Mouse (Mus musculus): ENCODE measurements around the gene Dpf3.

Dpf3 gene

DNA sequence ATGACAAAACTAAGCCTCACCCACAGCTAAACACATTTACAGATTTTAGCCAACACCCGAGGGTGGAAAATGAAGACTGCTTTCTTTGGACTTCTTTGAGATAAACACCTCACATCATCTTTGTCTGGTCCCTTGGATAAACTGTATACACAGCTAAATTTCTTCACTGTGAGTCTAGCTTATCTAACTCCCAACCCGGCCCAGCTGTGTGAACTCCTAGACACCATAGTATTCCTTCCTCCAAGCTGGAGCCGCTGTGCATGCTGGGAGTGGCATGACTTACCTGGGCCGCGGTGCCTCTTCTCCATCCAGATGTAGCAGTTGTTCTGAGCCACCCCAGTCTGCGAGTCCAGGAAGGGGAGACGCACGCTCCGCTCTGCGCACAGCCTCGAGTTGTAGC lies 117.3 kb downstream of the Dpf3 start:
- no peak; the same call in 1 of the 2 replicates for TF ChIP-seq GATA4 (IDR thresholded peaks at IDR 0.05; ENCODE audit: insufficient replicate concordance, low read length)

DNA sequence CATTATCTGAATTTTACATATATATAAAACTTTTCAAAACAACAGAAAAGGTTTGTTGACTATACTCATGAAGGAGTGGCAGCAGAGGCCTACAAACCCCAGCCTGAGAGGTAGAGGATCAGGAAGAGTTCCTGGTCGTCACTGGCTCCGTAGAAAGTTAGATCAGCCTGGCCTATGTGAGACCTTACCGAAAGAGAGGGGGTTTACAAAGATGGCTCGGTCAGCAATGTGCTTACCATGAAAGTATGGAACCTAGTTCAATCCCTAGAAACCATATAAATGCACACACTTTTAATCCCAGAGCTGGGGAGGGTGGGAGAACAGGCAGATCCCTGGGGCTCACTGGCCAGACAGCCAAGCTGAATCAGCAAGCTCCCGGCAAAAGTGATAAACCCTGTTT lies 118.1 kb downstream of the Dpf3 start:
- TF ChIP-seq GATA4 (IDR thresholded peaks at IDR 0.05; ENCODE audit: insufficient replicate concordance, low read length): no peak

DNA sequence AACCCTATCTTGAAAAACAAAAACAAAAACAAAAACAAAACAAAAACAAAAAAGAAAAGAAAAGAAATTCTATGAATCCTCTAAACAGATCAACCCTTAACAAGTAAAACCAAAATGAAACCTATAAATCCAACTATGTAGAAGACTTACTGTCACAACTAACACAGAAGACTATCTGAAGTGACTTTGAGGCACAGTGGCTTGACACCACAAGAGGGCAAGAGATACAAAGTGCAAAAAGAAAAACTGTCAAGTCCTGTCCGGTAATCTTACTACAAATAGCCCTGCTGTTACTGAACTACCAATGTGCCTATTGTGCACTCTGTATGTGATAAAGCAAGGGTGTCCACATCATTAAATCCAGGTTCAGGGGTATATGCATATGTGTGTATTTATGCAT lies 120.0 kb downstream of the Dpf3 start:
- no peak for TF ChIP-seq GATA4 (IDR thresholded peaks at IDR 0.05; ENCODE audit: insufficient replicate concordance, low read length)

DNA sequence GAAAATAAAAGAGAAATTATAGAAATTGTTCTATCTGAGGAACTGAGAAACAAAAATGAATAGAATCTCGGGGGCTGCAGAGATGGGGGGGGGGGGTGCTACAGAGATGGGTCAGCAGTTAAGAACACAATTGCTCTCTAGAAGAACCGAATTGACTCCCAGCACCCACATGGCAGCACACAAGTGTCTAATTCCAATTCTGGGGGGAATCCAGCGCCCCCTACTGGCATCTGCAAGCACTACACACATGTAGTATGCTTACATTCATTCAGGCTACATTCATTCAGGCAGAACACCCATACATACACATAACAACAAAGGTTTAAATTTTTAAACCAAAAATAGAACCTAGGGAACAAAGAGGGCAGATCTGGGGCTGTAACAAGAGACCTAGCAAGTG lies 122.7 kb downstream of the Dpf3 start:
- no peak for TF ChIP-seq GATA4 (IDR thresholded peaks at IDR 0.05; ENCODE audit: insufficient replicate concordance, low read length)

DNA sequence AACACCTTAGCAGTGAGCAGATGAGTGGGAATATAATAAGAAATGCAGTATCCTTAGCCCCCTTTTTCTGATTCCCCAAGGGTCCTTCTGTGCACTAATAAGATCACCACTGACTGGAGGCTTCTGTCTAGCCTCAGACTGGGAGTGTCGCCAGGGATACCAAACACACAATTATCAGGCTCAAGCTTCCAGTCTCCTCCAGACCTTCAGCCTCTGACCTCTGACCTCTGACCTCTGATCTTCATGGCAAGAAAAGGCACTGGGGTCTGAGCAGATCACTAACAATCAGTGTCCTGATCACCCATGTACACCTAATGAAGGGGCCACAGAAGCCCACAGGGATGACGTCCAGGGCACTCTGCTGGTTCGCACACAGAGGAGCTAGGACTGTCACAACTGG lies 125.7 kb downstream of the Dpf3 start:
- no peak for TF ChIP-seq GATA4 (IDR thresholded peaks at IDR 0.05; ENCODE audit: insufficient replicate concordance, low read length)

DNA sequence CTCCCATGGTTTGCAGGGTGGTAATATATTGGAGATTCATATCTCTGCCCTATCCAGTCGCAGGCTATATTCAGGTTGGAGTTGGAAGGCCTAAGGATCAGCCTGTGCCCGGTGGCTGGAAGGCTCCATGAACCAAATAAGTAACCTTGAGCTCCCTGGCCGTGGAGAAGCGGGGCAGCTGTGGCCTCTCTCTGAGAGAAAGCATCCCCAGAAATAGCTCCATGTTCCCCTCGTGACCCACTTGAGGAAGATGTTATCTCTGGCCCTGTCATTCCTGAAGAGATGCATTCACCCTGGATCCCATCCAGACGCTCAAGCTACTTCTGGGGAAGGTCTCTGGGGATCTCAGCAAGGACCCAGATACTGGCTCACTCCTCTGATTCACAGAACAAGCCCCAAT lies 134.9 kb downstream of the Dpf3 start:
- no peak for TF ChIP-seq GATA4 (IDR thresholded peaks at IDR 0.05; ENCODE audit: insufficient replicate concordance, low read length)

DNA sequence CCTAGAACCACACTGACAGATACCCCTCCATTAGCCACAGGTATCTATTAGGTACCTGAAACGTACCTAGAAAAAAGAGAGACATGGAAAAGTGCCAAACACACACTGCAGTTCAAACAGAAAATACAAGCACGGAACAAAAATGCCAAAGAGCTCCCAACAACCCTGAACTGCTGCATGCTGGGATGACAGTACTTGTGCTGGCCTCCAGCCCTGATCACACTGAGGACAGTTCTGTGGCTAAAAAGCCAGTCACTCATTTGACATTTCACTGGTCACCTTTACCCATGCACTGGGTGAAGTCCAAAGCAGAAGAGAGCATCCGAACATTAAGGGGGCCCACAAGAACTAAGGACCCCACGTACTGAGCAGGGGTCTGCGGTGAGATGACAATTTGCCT lies 137.8 kb downstream of the Dpf3 start:
- no peak for TF ChIP-seq GATA4 (IDR thresholded peaks at IDR 0.05; ENCODE audit: insufficient replicate concordance, low read length)

DNA sequence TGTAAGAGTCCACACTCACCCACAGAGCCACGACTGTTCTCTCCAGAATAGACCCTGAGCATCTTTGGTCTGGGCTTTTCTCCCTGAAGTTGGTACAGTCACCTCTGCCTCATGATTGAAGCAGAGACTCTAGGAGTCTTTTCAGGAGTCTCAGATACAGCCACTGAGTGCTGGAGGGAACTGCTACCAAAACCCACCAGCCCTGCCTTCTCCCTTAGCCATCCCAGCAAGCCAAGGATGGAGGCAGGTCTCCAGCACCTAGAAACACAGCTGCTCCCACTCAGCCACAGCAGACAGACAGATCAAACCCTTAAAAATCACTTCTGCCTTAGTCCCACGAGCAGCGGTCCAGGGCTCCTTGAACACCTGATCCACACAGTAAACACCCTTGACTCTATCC lies 139.3 kb downstream of the Dpf3 start:
- TF ChIP-seq GATA4 (IDR thresholded peaks at IDR 0.05; ENCODE audit: insufficient replicate concordance, low read length): no peak

DNA sequence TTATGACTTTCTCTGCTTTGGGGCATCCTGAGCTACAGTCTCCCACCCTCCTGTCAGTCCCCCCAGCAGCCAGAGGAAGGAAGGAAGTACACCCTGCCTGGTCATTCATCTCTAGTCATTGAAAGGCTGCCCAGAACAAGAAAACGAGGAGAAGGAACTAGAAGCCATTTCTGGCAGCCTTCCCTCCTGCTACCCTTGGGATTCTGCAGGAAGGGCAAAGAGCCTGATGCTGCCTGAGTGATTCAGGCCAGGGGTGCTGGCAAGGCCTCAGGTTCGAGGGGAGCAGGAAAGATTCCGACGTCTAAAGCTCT lies 144.7 kb downstream of the Dpf3 start:
- no peak for TF ChIP-seq GATA4 (IDR thresholded peaks at IDR 0.05; ENCODE audit: insufficient replicate concordance, low read length)

DNA sequence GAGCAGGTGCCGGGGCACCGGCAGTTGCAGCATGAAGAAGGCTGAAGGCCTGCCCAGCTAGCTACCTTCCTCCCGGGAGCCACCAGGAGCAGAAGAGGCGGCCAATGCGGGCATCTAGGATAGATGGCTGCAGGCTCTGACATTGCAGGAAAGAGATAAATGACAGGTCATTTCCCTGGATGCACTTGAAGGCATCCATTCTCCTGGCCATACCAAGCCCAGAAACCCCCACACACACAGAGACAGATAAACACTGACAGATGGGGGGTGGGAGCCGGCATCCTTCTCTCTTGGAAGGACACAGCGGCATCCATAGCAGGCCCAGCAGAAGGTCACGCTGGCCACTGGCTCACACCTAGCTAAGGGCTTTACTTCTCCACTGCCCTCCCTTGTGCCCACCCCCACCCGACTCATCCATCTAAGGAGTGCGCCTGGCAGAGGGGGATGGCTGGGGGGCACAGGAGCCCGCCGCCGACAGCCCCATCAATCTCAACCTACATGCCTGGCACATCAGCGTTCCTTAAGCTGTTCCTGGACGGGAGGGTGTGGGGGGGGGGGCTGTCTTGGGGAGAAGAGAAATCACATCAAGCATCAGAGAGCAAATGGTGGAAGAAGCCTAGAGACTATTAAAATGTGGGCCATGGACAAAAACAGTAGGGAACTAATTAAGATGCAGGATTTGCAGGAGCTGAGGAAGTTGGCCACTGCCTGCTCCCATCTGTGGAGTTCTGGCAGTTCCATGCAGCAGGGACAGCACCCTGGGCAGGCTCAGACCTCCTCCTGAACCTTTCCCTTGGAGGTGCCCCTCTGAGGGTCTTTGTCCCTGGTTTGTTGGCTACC lies 145.3 kb downstream of the Dpf3 start:
- TF ChIP-seq GATA4 (IDR thresholded peaks at IDR 0.05; ENCODE audit: insufficient replicate concordance, low read length): no peak

DNA sequence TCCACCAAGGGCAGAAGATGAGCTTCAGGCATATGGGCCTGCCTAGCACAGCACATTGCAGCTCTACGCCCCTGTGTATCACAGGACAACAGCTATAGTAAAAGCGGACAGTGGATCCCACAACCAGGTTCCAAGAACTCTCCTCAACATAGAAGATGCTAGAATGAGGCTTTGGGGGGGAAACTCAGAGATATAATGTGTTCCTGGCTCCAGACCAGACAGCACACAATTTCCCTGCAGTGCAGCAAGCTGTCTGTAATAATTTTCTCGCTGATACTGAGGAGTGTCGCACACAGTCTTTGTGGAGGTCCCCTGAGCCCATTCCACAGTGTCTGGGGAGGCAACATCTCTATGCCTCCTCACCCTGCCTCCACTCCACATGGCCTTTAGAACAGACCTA lies 146.6 kb downstream of the Dpf3 start:
- no peak for TF ChIP-seq GATA4 (IDR thresholded peaks at IDR 0.05; ENCODE audit: insufficient replicate concordance, low read length)

DNA sequence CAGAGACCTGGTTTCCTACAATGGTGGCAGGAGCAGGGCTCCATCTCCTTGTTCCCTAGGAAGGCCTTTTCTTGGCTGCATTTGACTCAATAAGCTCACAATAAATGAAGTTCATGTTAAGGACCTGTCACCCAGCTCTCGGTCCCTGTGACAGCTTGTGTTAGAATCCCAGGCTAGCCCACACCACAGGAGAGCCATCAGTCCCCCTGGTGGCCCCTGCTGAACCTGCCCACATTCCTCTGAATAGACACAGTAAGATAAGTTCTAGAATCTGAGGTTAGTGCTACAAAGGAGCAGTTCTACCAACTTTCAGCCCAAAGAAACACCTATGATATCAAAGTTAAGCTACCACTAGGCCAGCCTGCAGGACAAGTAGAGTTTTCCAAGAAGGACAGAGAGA lies 149.2 kb downstream of the Dpf3 start:
- no peak for TF ChIP-seq GATA4 (IDR thresholded peaks at IDR 0.05; ENCODE audit: insufficient replicate concordance, low read length)

DNA sequence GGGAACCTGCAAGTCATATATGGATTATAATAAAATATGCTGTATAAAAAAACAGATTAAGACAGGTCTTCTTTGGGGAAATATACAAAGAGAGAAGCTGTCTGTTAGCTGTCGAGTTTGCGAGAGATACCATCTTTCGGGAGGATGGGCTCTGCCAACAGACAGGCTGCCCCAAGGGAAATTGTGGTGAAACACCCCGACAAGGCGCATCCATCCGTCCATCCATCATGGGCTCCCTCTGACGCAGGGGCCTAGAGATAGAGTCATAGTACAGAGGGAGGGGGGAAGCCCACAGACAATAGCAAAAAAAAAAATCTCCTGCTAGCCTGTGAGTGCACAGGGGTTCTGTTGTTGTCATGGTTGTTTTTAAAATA lies 149.8 kb downstream of the Dpf3 start:
- TF ChIP-seq GATA4 (IDR thresholded peaks at IDR 0.05; ENCODE audit: insufficient replicate concordance, low read length): no peak

DNA sequence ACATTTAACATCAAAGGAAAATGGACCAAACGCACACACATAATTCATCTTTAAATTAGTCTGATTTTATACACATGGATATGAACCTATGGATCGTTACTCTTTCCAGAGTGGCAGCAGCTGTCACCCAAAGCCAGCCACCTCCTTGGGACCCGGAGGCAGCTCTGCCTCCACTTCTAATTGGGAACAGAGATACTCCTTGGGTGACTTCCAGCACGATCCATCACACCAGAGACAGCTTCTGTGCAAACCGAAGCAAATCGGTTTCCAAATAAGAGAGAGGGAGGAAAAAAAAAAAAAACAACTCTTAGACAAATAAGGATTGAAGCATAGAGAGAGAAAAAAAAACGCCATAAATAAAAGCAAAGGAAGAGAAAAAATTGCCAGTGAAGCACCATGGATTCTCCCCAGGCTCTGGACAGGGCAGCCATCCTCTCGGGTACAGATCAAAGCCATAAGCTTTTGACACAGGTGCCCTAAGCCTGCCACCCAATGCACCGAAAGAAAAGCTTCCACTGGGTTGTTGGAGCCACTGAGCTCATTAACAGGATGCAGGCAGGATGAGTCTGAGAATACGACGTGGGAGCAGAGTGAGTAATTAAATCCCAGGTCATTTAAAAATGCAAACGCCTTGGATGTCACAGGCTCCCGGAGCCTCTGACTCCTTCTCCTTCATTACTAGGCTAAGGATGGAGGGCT lies 150.3 kb downstream of the Dpf3 start:
- no peak for TF ChIP-seq GATA4 (IDR thresholded peaks at IDR 0.05; ENCODE audit: insufficient replicate concordance, low read length)

DNA sequence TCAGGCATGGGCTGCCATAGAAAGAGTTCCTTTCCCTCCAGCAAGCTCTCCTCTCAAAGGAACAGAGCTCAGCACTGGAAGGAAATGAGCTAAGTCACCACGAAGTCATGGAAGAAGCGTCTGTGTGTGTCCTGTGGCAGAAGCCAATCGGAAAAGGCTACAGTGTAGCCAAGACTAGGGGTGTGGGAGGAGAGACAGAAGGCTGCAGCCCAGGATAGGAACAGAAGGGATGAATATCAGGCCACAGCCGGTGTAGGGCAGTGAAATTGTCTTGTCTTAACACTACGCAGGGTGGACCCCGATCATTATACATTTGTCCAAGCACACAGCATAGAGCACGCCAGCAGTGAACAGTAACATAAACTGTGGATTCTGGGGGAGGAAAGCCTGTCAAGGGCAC lies 157.5 kb downstream of the Dpf3 start:
- no peak for TF ChIP-seq GATA4 (IDR thresholded peaks at IDR 0.05; ENCODE audit: insufficient replicate concordance, low read length)

DNA sequence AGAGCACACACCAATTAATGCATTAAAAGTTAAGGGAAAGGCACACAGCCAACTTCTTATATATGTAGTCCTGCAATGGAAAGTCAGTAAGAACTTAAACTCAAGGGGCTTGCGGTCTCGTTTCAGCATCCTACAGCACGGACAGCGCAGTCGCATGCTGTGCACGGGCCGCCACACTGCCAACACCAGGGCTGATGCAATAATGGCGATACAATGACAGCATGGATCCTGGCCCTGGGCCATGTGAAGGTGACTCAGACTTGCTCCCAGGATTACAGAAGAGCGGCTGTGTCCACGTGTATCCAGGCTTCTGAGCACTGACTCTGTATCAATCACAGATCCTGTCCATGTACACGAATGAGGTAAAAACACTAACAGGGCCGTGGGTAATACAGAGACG lies 158.6 kb downstream of the Dpf3 start:
- no peak for TF ChIP-seq GATA4 (IDR thresholded peaks at IDR 0.05; ENCODE audit: insufficient replicate concordance, low read length)

DNA sequence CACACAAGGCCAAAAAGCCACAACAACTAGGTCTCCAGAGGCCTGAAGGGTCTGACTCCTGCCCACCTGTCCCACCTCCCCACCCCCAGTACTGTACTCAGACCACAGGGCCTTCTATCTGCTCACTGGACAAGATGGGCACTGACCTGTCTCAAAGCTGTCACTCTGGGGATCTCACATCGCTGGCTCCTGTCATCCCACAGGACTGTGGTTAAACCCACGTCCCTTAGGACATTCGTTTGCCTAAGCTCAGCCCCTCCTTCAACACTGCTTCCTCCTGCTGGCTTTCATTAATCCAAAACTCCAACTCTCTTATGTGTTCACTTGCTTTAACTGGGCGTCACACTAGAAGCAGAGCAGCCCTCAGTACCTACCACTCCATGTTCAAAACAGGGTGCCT lies 159.0 kb downstream of the Dpf3 start:
- no peak for TF ChIP-seq GATA4 (IDR thresholded peaks at IDR 0.05; ENCODE audit: insufficient replicate concordance, low read length)
